Mouse (Mus musculus) liver, embryonic 14.5 days (tissue): ENCODE measurements around the gene Iqch. TPM values are rescaled to one million over a fixed set of nuclear protein-coding genes. Genes with fewer than 3 reads are reported as not detected.

Experiments used
- ATAC-seq: fragments of 200-750 bp; cut with Nextera tagmentation; 2 replicates; pipeline ENCODE4 v1.8.0; 2017; ENCODE audit warnings: moderate number of reproducible peaks, mild to moderate bottlenecking, moderate library complexity; ENCODE audit not compliant: insufficient read depth
- DNase-seq, 3 experiments: peaks; one replicate each; pipeline ENCODE4 v3.0.0-alpha.2; 2012 to 2013; ENCODE audit warnings: low read depth in 3 of 3, low spot score in 3 of 3
- H3K27ac ChIP-seq: fragments of 300-500 bp; sonication (generic); 2 replicates; pipeline ENCODE4 v1.5.1; 2014; ENCODE audit warnings: moderate library complexity, mild to moderate bottlenecking, control low read depth, inconsistent platforms
- H3K27me3 ChIP-seq: fragments of 300-500 bp; sonication (generic); 2 replicates; pipeline ENCODE4 v1.6.1; 2014; ENCODE audit warnings: mild to moderate bottlenecking, low read length, moderate library complexity; ENCODE audit not compliant: control insufficient read depth, insufficient read depth
- H3K36me3 ChIP-seq: fragments of 300-500 bp; sonication (generic); replicated peaks from 2 replicates; pipeline ENCODE4 v1.6.1; 2014; ENCODE audit warnings: low read depth; ENCODE audit not compliant: control insufficient read depth, insufficient read depth
- H3K4me1 ChIP-seq, 2 experiments: fragments of 200-500 bp in 1 of 2; fragments of 300-500 bp in 1 of 2; sonication (generic) in 1 of 2; replicated peaks; 2 replicates each; pipeline ENCODE4 v1.6.1; 2012 to 2014; ENCODE audit warnings: antibody characterized with exemption in 1 of 2, inconsistent platforms in 1 of 2, low read length in 1 of 2; ENCODE audit not compliant: control insufficient read depth in 2 of 2, insufficient read depth in 2 of 2
- H3K4me2 ChIP-seq: fragments of 300-500 bp; sonication (generic); 2 replicates; pipeline ENCODE4 v1.6.1; 2014; ENCODE audit warnings: low read depth, mild to moderate bottlenecking, control low read depth, moderate library complexity
- H3K4me3 ChIP-seq, 2 experiments: fragments of 200-500 bp in 1 of 2; fragments of 300-500 bp in 1 of 2; sonication (generic) in 1 of 2; 2 replicates each; pipeline ENCODE4 v1.5.1; 2012 to 2014; ENCODE audit warnings: low read depth in 2 of 2, low read length in 2 of 2, mild to moderate bottlenecking in 2 of 2, control low read depth in 1 of 2, inconsistent platforms in 1 of 2, moderate library complexity in 1 of 2; ENCODE audit not compliant: insufficient read depth in 1 of 2
- H3K9ac ChIP-seq: fragments of 300-500 bp; sonication (generic); replicated peaks from 2 replicates; pipeline ENCODE4 v1.6.1; 2014; ENCODE audit warnings: mild to moderate bottlenecking, control low read depth, moderate library complexity
- H3K9me3 ChIP-seq: fragments of 300-500 bp; sonication (generic); 2 replicates; pipeline ENCODE4 v1.6.1; 2016; ENCODE audit warnings: low read length, mixed read lengths; ENCODE audit not compliant: control insufficient read depth
- CTCF ChIP-seq: IDR thresholded peaks from 2 replicates; pipeline ENCODE4 v1.5.1; 2016; ENCODE audit warnings: antibody characterized with exemption, low read depth, control low read depth
- EP300 ChIP-seq: IDR thresholded peaks from 2 replicates; pipeline ENCODE4 v1.6.1; 2016; ENCODE audit warnings: antibody characterized with exemption, low read depth
- WGBS: fragments of 180-500 bp; shearing (Covaris S2); extraction: QIAGEN DNeasy Blood & Tissue Kit; methylation state at CpG from one replicate; pipeline ENCODE4 v1.1.7; 2014; ENCODE audit not compliant: insufficient replicate concordance; 5-methylcytosine and 5-hydroxymethylcytosine counted together
- polyA plus RNA-seq, 2 experiments: library from polyadenylated mRNA; depleted of rRNA in 1 of 2; stranded (reverse) in 1 of 2; unstranded in 1 of 2; fragments of >200 nt; fragmentation: Nextera tagmentation in 1 of 2; extraction: Ambion mirVana in 1 of 2; gene quantifications; 2 replicates each; pipeline versions ENCODE4 v1.2.1 to v1.2.3; 2012 to 2014

Gene Iqch
- polyA plus RNA-seq, 2 experiments, result not detected

DNA sequence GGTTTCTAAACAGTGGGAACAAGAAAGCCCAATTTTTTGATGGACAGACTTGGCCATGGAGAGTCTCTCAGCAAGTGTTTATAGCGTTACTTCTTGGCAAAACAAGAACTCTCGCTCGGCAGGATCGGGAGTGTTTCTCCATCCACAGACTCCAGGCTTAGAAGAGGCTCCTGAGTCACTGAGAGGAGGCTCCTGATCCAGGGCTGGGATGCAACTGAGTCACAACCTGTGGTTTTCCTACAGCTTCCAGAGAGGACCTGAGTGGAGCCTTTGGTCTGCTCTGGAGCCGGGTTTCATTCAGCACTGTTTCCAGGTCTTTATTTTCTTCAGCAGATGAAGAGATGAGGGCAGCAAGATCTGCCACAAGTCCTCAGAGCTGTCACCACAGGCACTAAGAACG, 5.7 kb upstream of the Iqch start:
- no peak for TF ChIP-seq EP300
- no peak for TF ChIP-seq CTCF
- no peaks in the 10 kb centered on the region for H3K27me3 ChIP-seq
- peaks cover 11 to 19% of the 10 kb centered on the region in 2 experiments for H3K4me1 ChIP-seq
- no peak overlapping the region for H3K9ac ChIP-seq
- no peak overlapping the region for H3K4me3 ChIP-seq
- H3K36me3 ChIP-seq, result no peaks in the 10 kb centered on the region
- DNase-seq (no peak), ATAC-seq (no peak)
- no peak overlapping the region for H3K27ac ChIP-seq
- 79% methylated on average over 6 of the region's 6 CpGs for WGBS
- H3K4me2 ChIP-seq, result no peak overlapping the region
- no peaks in the 10 kb centered on the region for H3K9me3 ChIP-seq

DNA sequence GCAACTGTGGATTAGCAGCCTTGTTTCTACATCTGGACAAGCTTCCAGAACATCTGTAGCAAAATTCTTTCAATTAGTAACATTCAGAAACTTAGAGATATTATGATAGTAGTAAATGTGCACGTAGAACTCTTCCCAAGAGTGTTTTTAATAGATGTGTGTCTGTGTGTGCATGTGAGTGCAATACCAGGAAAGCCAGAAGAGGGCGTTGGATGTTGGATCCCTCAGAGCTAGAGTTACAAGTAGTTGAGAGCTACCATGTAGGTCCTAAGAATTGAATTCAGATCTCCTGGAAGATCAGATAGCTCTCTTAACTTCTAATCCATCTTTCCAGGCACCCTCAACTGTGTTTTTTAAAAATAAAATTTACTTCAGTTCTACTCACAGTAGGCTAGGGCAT, 4.3 kb upstream of the Iqch start:
- Histone ChIP-seq H3K27ac (no peak overlapping the region), H3K9ac (no peak overlapping the region), H3K4me2 (no peak overlapping the region), H3K36me3 (no peaks in the 10 kb centered on the region), H3K27me3 (no peaks in the 10 kb centered on the region), H3K4me3 (no peak overlapping the region), H3K4me1 (peaks cover 11 to 12% of the 10 kb centered on the region in 2 experiments), H3K9me3 (no peaks in the 10 kb centered on the region)
- peak; percentile 26; the same call in 1 of the 2 replicates for TF ChIP-seq CTCF
- TF ChIP-seq EP300, result no peak
- ATAC-seq (no peak), DNase-seq (no peak)
- WGBS, result 57% methylated on average over 2 of the region's 2 CpGs

DNA sequence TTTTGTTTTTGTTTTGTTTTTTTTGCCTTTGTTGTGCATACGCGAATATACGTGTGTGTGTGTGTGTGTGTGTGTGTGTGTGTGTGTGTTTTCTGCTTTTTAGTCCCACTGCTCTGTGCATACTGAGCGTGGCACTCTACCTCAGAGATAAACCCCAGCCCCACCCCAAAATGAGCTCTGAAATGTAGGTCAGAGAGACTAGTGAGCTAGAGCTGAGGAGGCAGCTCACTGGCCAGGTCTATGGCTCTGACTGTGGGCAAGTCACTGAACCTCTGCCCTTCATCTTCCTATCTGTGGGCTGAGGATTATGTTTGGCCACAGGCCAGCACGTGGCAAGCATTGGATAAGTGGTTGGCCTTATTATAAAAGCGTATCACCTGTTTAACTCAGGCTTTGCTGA, 1.6 kb upstream of the Iqch start:
- peak; percentile 43 to 49 (median 46) for DNase-seq
- H3K36me3 ChIP-seq, result no peaks in the 10 kb centered on the region
- no peaks in the 10 kb centered on the region for H3K27me3 ChIP-seq
- H3K4me1 ChIP-seq, result peaks cover 11% of the 10 kb centered on the region in 2 experiments
- no peak for TF ChIP-seq EP300
- no peak for TF ChIP-seq CTCF
- 13% methylated on average over 6 of the region's 6 CpGs for WGBS
- no peak for ATAC-seq
- H3K27ac ChIP-seq, result peak overlapping the region; percentile 36; the same call in 1 of the 2 replicates
- peak overlapping the region; percentile 86 to 95 for H3K4me3 ChIP-seq
- peak overlapping the region; percentile 92 for H3K4me2 ChIP-seq
- no peaks in the 10 kb centered on the region for H3K9me3 ChIP-seq
- peak overlapping the region; percentile 85 for H3K9ac ChIP-seq

DNA sequence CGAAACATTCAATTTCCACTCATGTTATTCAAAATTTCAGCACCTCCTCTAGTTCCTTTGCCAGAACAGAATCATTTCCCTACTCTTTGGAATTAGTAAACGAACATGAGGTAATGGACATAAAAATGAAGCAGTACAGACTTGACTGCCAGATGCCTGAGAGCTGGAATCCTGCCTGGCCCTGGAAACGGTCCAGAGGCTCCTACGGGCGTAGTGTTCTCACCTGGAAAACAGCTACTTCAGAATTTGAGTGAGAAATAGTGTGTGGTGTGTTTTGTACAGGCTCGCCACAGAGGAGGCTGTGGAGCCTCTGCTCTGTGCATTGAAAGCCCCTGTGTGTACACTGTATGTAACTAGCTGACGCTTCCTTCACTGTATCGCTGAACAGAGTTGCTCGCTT, 5.6 kb downstream of the Iqch start:
- no peak overlapping the region for H3K27ac ChIP-seq
- no peak overlapping the region for H3K4me3 ChIP-seq
- no peaks in the 10 kb centered on the region for H3K9me3 ChIP-seq
- 73% methylated on average over 9 of the region's 9 CpGs for WGBS
- no peak overlapping the region for H3K4me2 ChIP-seq
- H3K4me1 ChIP-seq, result no peaks in the 10 kb centered on the region
- DNase-seq (no peak), ATAC-seq (no peak)
- TF ChIP-seq CTCF, result no peak
- TF ChIP-seq EP300, result no peak
- no peaks in the 10 kb centered on the region for H3K27me3 ChIP-seq
- no peaks in the 10 kb centered on the region for H3K36me3 ChIP-seq
- H3K9ac ChIP-seq, result no peak overlapping the region

DNA sequence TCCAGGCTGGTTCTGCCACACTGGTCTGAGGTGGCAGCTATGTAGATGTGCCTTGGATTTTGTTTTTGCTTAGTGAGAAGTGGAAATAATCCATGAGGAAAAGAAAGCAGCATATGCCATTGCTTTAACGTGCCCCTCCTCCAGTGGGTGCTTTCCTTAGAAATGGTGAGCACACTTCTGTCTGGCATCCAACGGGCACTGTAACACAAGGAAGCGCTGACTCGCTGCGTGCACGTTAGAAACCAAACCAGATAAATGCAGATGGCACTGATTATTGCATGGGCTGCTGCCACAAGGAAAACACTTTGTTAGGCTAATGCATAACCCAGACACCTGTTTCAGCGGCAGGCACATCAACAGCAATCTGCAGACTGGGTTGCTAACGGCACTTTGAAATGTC, 6.6 kb downstream of the Iqch start:
- Histone ChIP-seq H3K27ac (no peak overlapping the region), H3K27me3 (no peaks in the 10 kb centered on the region), H3K9me3 (no peaks in the 10 kb centered on the region), H3K9ac (no peak overlapping the region), H3K36me3 (no peaks in the 10 kb centered on the region), H3K4me2 (no peak overlapping the region), H3K4me1 (no peaks in the 10 kb centered on the region), H3K4me3 (no peak overlapping the region)
- no peak for DNase-seq
- WGBS, result 65% methylated on average over 8 of the region's 8 CpGs
- no peak for ATAC-seq
- no peak for TF ChIP-seq CTCF
- no peak for TF ChIP-seq EP300
